Mouse (Mus musculus) G1E (cell line): ENCODE measurements around the gene Thrb. TPM values are rescaled to one million over a fixed set of nuclear protein-coding genes. Genes with fewer than 3 reads are reported as not detected.

ENCODE experiments used
- ATAC-seq: 2 replicates; pipeline ENCODE4 v1.8.0; 2016; ENCODE audit warnings: mild to moderate bottlenecking; ENCODE audit not compliant: insufficient number of reproducible peaks, poor library complexity, low FRiP score, severe bottlenecking; ENCODE audit errors: extremely low read depth
- DNase-seq: peaks from one replicate; pipeline ENCODE4 v3.0.0; 2012; ENCODE audit warnings: low spot score
- H3K27me3 ChIP-seq: 2 replicates; pipeline ENCODE4 v1.6.1; 2012; ENCODE audit warnings: mild to moderate bottlenecking, low read length, inconsistent platforms; ENCODE audit not compliant: insufficient read depth
- H3K36me3 ChIP-seq: replicated peaks from 2 replicates; pipeline ENCODE3; 2012; ENCODE audit warnings: mild to moderate bottlenecking, inconsistent platforms
- H3K4me1 ChIP-seq: 2 replicates; pipeline ENCODE4 v1.6.1; 2012; ENCODE audit warnings: low read depth, low read length, inconsistent platforms, mixed read lengths; ENCODE audit not compliant: insufficient read depth
- H3K4me3 ChIP-seq: 2 replicates; pipeline ENCODE4 v1.5.1; 2012; ENCODE audit warnings: low read depth, mild to moderate bottlenecking, inconsistent platforms, low read length, moderate library complexity, mixed read lengths
- H3K9me3 ChIP-seq: replicated peaks from 2 replicates; pipeline ENCODE4 v1.6.1; 2012; ENCODE audit warnings: inconsistent platforms
- CTCF ChIP-seq: IDR thresholded peaks from 2 replicates; pipeline ENCODE4 v1.5.1; 2012; ENCODE audit warnings: low read depth, low read length, inconsistent platforms, mixed read lengths
- GATA1 ChIP-seq: IDR thresholded peaks from 2 replicates; pipeline ENCODE4 v1.6.1; 2012; ENCODE audit warnings: borderline replicate concordance, low read length, inconsistent platforms, mixed read lengths
- GATA2 ChIP-seq: IDR thresholded peaks from 2 replicates; pipeline ENCODE4 v1.6.1; 2012; ENCODE audit warnings: low read depth, low read length, inconsistent platforms, borderline replicate concordance
- POLR2AphosphoS5 ChIP-seq: IDR thresholded peaks from 2 replicates; pipeline ENCODE4 v1.6.1; 2012; ENCODE audit warnings: low read depth, low read length, inconsistent platforms; ENCODE audit not compliant: insufficient replicate concordance
- TAL1 ChIP-seq: conservative IDR thresholded peaks from 2 replicates; pipeline ENCODE4 v1.6.1; 2012; ENCODE audit warnings: low read depth, low read length, inconsistent platforms, mixed read lengths
- polyA plus RNA-seq: library from polyadenylated mRNA; stranded (reverse); fragments of >175 nt; gene quantifications from 2 replicates; pipeline ENCODE4 v1.2.3, GENCODE M21; 2012
- total RNA-seq, 2 experiments: library from RNA; stranded (forward) in 1 of 2; stranded (reverse) in 1 of 2; fragments of 200-1000 nt in 1 of 2; fragments of >200 nt in 1 of 2; fragmentation: Nextera tagmentation in 1 of 2; gene quantifications; 2 replicates each; pipeline ENCODE4 v1.2.3; 2014 to 2017

Thrb gene
- total and polyA plus RNA-seq, 3 experiments, result 6.3 to 26.7 (median 7.0) TPM

DNA sequence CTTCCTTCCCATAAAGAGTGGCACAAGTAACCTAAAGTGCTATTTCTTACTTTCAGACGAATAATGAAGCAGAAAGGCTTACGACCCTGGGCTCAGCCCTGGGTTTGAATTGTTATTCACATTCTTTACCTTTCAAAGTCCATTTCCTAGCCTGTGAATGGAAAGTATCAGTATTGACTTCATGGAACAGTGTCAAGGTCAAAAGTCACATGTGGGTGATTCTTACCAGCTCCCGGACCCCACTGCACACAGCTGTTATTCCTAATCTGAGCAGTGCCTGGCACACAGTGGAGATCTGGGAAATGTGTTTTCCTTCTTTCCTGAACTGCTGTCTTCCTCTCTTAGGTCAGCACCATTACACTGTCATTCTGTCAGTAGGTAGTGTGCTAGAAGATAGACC is 125.3 kb downstream of the Thrb start:
- no peak for ATAC-seq
- TF ChIP-seq GATA2, result no peak
- TF ChIP-seq TAL1, result no peak
- TF ChIP-seq GATA1, result no peak
- TF ChIP-seq CTCF, result no peak
- no peak for TF ChIP-seq POLR2AphosphoS5
- DNase-seq, result no peak
- Histone ChIP-seq H3K4me1 (peaks cover 14% of the 10 kb centered on the region), H3K36me3 (peaks cover 8% of the 10 kb centered on the region), H3K4me3 (no peak overlapping the region), H3K27me3 (no peaks in the 10 kb centered on the region), H3K9me3 (no peaks in the 10 kb centered on the region)

GRCm38 (mm10) chr14:17786249-17786648 is 126.2 kb downstream of the Thrb start:
- H3K4me3 ChIP-seq, result no peak overlapping the region
- H3K4me1 ChIP-seq, result peaks cover 14% of the 10 kb centered on the region
- TF ChIP-seq CTCF, result no peak
- no peaks in the 10 kb centered on the region for H3K36me3 ChIP-seq
- no peaks in the 10 kb centered on the region for H3K9me3 ChIP-seq
- no peaks in the 10 kb centered on the region for H3K27me3 ChIP-seq
- no peak for ATAC-seq
- DNase-seq, result no peak

DNA sequence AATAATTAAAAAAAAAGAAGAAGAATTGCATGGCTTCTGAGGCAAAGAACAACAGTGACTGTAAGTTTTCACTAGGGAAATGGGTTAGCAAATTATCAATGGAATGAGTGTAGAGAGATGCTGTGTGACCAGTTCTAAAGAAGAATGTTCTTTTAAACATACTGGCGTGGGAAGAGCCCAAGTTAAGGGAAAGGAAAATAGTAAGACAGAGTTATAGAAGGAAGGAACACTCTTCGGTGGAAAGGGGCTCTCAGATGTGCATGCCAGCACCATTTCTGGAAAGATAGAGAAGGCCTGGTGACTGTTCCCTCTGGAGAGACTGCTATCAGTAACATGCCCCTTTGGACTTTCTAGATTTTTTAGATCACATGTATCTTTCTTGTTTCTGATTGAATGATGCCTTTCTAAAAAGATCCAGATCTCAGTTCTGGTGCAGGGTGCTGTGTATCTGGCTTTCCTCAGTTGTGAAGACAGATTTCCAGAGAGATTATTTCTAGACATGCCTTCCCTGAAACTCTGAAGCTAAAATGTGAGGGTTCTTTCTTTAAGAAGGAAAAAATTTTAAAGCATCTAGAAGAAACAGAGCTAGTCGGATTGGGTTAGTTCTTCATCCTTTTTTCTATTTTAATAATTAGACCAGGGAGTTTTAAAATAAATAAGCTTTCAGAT is 144.0 kb downstream of the Thrb start:
- ATAC-seq (no peak), DNase-seq (no peak)
- no peak for TF ChIP-seq GATA2
- TF ChIP-seq GATA1, result no peak
- no peak for TF ChIP-seq POLR2AphosphoS5
- no peak for TF ChIP-seq TAL1
- TF ChIP-seq CTCF, result no peak
- no peaks in the 10 kb centered on the region for H3K9me3 ChIP-seq
- H3K27me3 ChIP-seq, result no peaks in the 10 kb centered on the region
- H3K4me3 ChIP-seq, result no peak overlapping the region
- no peaks in the 10 kb centered on the region for H3K36me3 ChIP-seq
- H3K4me1 ChIP-seq, result no peaks in the 10 kb centered on the region

GRCm38 (mm10) chr14:17811051-17811450 is 151.0 kb downstream of the Thrb start:
- 0 out of 2 replicates have a peak, but pooled peaks cover 3% of the 10 kb centered on the region for H3K4me1 ChIP-seq
- no peak for TF ChIP-seq TAL1
- TF ChIP-seq POLR2AphosphoS5, result no peak
- no peak for TF ChIP-seq CTCF
- TF ChIP-seq GATA1, result no peak
- TF ChIP-seq GATA2, result no peak
- no peak for DNase-seq
- H3K27me3 ChIP-seq, result no peaks in the 10 kb centered on the region
- no peak for ATAC-seq
- H3K4me3 ChIP-seq, result no peak overlapping the region
- H3K36me3 ChIP-seq, result no peaks in the 10 kb centered on the region
- no peaks in the 10 kb centered on the region for H3K9me3 ChIP-seq

DNA sequence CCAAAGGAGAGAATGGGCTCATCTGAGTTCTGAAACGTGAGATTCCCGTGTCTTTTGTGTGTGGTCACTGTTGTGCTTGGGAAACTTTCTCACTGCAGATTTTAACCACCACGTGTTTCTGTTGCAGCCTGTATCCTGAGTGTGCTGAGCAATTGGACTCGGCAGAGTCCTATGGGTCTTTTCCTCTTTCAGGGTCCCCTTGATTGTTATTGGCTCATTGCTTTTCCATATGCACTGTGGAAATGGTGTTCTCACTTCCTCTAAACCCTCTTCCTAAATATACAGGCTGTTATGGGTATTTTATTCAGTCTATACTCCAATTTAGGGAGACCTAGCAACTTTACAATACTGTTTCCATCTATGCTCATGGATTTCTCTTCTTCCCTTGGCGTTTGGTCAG is 152.4 kb downstream of the Thrb start:
- no peak overlapping the region for H3K4me3 ChIP-seq
- DNase-seq (no peak), ATAC-seq (no peak)
- TF ChIP-seq GATA2, result no peak
- no peak for TF ChIP-seq POLR2AphosphoS5
- TF ChIP-seq TAL1, result no peak
- TF ChIP-seq CTCF, result no peak
- no peak for TF ChIP-seq GATA1
- H3K9me3 ChIP-seq, result no peaks in the 10 kb centered on the region
- 0 out of 2 replicates have a peak, but pooled peaks cover 4% of the 10 kb centered on the region for H3K4me1 ChIP-seq
- no peaks in the 10 kb centered on the region for H3K36me3 ChIP-seq
- no peaks in the 10 kb centered on the region for H3K27me3 ChIP-seq

DNA sequence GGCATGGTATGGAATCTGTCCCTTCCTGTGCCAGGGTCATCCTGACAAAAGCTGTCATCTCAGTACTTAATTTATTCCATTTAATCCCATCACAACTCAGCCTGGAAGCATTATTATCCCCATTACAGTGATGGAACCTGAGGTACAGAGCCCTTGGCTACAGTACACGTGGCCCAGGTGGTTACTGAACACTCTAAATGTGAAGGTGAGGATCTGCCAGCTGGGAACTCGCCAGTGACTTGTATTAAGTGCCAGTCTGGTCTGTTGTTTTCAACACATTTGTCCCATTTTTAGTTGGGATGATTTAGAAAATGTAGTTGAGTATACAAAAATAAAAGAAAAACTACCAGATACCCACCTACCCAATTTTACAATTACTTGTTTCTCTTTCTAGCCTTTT is 155.0 kb downstream of the Thrb start:
- TF ChIP-seq TAL1, result no peak
- no peak for TF ChIP-seq GATA1
- no peak for TF ChIP-seq GATA2
- no peak for TF ChIP-seq CTCF
- TF ChIP-seq POLR2AphosphoS5, result no peak
- no peaks in the 10 kb centered on the region for H3K9me3 ChIP-seq
- DNase-seq, result no peak
- ATAC-seq, result no peak
- 0 out of 2 replicates have a peak, but pooled peaks cover 4% of the 10 kb centered on the region for H3K4me1 ChIP-seq
- H3K36me3 ChIP-seq, result no peaks in the 10 kb centered on the region
- H3K4me3 ChIP-seq, result no peak overlapping the region
- no peaks in the 10 kb centered on the region for H3K27me3 ChIP-seq

DNA sequence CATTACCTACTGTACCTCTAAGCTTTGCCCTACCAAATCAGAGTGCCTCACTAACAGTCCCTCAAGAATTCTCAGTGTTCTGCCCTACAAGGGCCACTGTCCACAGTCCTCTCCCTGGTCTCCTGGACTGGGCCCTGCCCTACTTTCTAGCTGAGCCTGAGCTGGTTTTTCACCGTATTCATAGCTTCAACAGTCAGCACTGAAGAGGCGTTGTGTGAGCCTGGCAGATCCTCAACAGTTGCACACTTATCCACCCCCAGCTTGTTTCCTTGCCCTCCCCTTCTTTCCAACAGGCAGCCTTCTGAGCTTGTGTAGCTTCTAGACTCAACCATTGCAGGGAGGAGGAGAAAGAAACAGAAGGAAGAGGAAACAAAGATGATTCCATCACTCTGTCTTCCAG is 158.0 kb downstream of the Thrb start:
- ATAC-seq (no peak), DNase-seq (no peak)
- no peak for TF ChIP-seq GATA1
- no peak for TF ChIP-seq TAL1
- no peak for TF ChIP-seq GATA2

More for the DNA sequence above, 158.0 kb downstream of the Thrb start:
- Histone ChIP-seq H3K4me1 (0 out of 2 replicates have a peak, but pooled peaks cover 4% of the 10 kb centered on the region), H3K9me3 (no peaks in the 10 kb centered on the region), H3K36me3 (no peaks in the 10 kb centered on the region), H3K27me3 (no peaks in the 10 kb centered on the region), H3K4me3 (no peak overlapping the region)
